Mouse (Mus musculus) kidney, adult 2 months (tissue): ENCODE data around the gene Ppp3ca.

Experiments used
- CTCF ChIP-seq: fragments of 200-500 bp; conservative IDR thresholded peaks from 2 replicates; pipeline ENCODE4 v1.5.1; 2011; ENCODE audit warnings: low read depth, mild to moderate bottlenecking, control low read depth, low read length, moderate library complexity, mixed read lengths; ENCODE audit not compliant: insufficient read depth, insufficient read length
- POLR2A ChIP-seq: fragments of 200-500 bp; IDR thresholded peaks from one replicate; pipeline ENCODE4 v1.6.1; 2011; ENCODE audit warnings: low read depth, low read length, control low read depth

DNA sequence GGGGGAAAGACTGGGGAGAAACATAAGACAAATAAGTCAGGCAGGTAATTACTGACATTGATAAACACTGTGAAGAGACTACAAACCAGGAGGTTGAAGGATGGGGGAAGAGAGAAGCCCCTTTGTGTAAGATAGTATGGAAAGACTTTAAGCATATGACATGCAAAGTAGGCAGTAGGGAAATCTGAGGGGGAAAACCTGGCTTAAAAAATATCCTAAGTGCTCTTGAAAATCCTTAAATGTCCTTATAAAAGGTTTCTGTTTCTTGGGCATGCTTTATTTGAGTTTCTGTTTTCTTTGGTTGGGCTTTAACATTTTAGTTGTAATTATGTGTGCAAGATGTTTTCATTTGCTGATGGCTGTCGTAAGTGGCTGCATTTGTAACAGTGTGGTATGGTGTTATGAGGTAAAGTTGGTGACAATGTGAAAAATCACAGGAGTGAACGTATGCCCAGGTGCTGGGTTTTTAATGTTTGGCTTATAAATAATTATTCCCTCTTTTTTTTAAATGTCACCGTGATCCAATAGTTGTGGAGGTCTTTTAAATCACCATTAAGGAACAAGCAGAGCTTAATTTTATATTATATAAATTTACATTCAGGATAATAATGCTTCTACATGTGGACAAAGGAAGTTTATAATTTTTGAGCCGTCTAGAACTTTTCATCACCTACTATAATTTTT, 195.4 kb downstream of the Ppp3ca start:
- TF ChIP-seq CTCF (no peak), POLR2A (no peak)
